Mouse (Mus musculus): ENCODE results near the gene Tgfbrap1. TPM values are rescaled to one million over a fixed set of nuclear protein-coding genes. Genes with fewer than 3 reads are reported as not detected.
"Not testable (repeated sequence)": the region's sequence is repeated elsewhere in the genome, so short reads cannot be mapped to it uniquely, and the experiment has no call there.

The Tgfbrap1 gene
- polyA plus RNA-seq, 1 experiment from 2014 or later: 21.9 TPM

DNA sequence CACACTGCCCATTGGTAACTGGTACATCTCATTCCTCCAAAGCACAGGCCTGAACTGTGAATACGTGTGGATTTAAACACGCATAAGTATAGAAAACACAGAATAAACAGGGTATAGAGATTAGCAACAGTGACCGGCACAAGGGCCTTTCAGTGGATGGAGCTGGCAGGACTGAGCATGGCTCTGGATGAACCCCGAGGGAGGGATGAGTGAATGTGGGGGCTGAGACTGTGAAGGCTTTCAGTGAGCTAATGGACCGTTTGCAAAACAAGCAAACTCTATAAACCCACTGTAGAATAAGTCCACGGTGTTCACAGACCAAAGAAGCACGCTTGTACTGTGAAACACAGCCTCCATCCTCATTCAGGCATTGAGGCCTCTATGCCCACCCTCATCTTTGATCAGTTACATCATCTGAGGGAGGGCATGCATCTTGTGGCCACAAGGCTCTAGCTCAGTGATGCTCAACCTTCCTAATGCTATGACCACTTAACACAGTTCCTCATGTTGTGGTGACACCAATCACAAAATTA is 83.2 kb downstream of the Tgfbrap1 start:
- H3K27ac ChIP-seq (replicated peaks; ENCODE audit: low read depth, low read length); H3K4me1 ChIP-seq (ENCODE audit: control insufficient read depth, insufficient read depth, low read length); H3K36me3 ChIP-seq (ENCODE audit: control insufficient read depth, insufficient read depth, low read length); H3K9ac ChIP-seq (replicated peaks; ENCODE audit: low read length); DNase-seq; H3K4me3 ChIP-seq (replicated peaks; ENCODE audit: low read depth, low read length); H3K9me3 ChIP-seq (ENCODE audit: control insufficient read depth, low read length); ATAC-seq (ENCODE audit: low FRiP score, low TSS enrichment); H3K4me2 ChIP-seq (ENCODE audit: low read length); H3K27me3 ChIP-seq (ENCODE audit: control insufficient read depth, insufficient read depth, low read length): not testable (repeated sequence)
- WGBS: 94% methylated on average over 7 of the region's 7 CpGs

GRCm38 (mm10) chr1:43010461-43010860 is 88.0 kb downstream of the Tgfbrap1 start:
- WGBS: 94% methylated on average over 4 of the region's 4 CpGs
- Histone ChIP-seq H3K4me1 (ENCODE audit: control insufficient read depth, insufficient read depth, low read length) (peaks cover 13% of the 10 kb centered on the region), H3K27ac (replicated peaks; ENCODE audit: low read depth, low read length) (no peak overlapping the region), H3K36me3 (ENCODE audit: control insufficient read depth, insufficient read depth, low read length) (no peaks in the 10 kb centered on the region), H3K9ac (replicated peaks; ENCODE audit: low read length) (no peak overlapping the region), H3K9me3 (ENCODE audit: control insufficient read depth, low read length) (no peaks in the 10 kb centered on the region), H3K4me3 (replicated peaks; ENCODE audit: low read depth, low read length) (no peak overlapping the region), H3K27me3 (ENCODE audit: control insufficient read depth, insufficient read depth, low read length) (0 out of 2 replicates have a peak, but pooled peaks cover 3% of the 10 kb centered on the region), H3K4me2 (ENCODE audit: low read length) (no peak overlapping the region)
- DNase-seq (no peak), ATAC-seq (ENCODE audit: low FRiP score, low TSS enrichment) (no peak)

- peak overlapping the region; percentile 45 for H3K4me2 ChIP-seq (ENCODE audit: low read length)
- H3K9me3 ChIP-seq (ENCODE audit: control insufficient read depth, low read length): no peaks in the 10 kb centered on the region
- no peak for DNase-seq
- peak overlapping the region; percentile 24; the same call in 1 of the 2 replicates for H3K9ac ChIP-seq (replicated peaks; ENCODE audit: low read length)
- WGBS: 71% methylated on average over 4 of the region's 4 CpGs
- peak overlapping the region; percentile 79 for H3K27ac ChIP-seq (replicated peaks; ENCODE audit: low read depth, low read length)
- 0 out of 2 replicates have a peak, but pooled peaks cover 3% of the 10 kb centered on the region for H3K27me3 ChIP-seq (ENCODE audit: control insufficient read depth, insufficient read depth, low read length)
- H3K4me1 ChIP-seq (ENCODE audit: control insufficient read depth, insufficient read depth, low read length): peaks cover 15% of the 10 kb centered on the region
- H3K36me3 ChIP-seq (ENCODE audit: control insufficient read depth, insufficient read depth, low read length): no peaks in the 10 kb centered on the region
- H3K4me3 ChIP-seq (replicated peaks; ENCODE audit: low read depth, low read length): peak overlapping the region; percentile 16; the same call in 1 of the 2 replicates
- no peak for ATAC-seq (ENCODE audit: low FRiP score, low TSS enrichment)
These were observed 91.9 kb downstream of the Tgfbrap1 start for GRCm38 (mm10) chr1:43006524-43006923.

DNA sequence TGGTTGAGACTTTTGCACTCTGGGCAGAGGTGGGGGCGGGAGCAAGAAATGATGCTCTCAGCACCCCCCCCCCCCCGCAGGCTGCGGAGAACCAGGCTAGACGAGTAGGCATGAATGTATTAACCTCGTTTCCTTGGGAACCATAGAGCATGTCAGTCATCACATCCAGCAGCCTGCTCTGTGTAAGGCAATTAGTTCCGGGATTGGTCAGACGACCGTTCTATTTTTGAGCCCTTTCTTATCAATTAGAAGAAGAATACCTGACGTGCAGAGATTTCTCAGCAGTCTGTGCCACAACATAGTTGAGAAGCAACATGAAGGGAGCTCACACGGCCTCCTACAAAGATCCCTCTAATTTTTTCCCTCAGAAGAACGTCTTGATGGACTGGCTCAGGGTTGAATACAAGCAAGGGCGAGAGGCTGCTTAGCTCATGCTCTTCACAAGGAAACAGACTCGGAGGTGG is 92.4 kb downstream of the Tgfbrap1 start:
- 0 out of 2 replicates have a peak, but pooled peaks cover 3% of the 10 kb centered on the region for H3K27me3 ChIP-seq (ENCODE audit: control insufficient read depth, insufficient read depth, low read length)
- H3K4me1 ChIP-seq (ENCODE audit: control insufficient read depth, insufficient read depth, low read length): peaks cover 15% of the 10 kb centered on the region
- peak overlapping the region; percentile 24; the same call in 1 of the 2 replicates for H3K9ac ChIP-seq (replicated peaks; ENCODE audit: low read length)
- WGBS: 7% methylated on average over 13 of the region's 13 CpGs
- peak overlapping the region; percentile 16 for H3K4me3 ChIP-seq (replicated peaks; ENCODE audit: low read depth, low read length)
- H3K36me3 ChIP-seq (ENCODE audit: control insufficient read depth, insufficient read depth, low read length): no peaks in the 10 kb centered on the region
- no peaks in the 10 kb centered on the region for H3K9me3 ChIP-seq (ENCODE audit: control insufficient read depth, low read length)
- H3K4me2 ChIP-seq (ENCODE audit: low read length): peak overlapping the region; percentile 45
- ATAC-seq (ENCODE audit: low FRiP score, low TSS enrichment): peak; percentile 94
- DNase-seq: peak; percentile 84
- H3K27ac ChIP-seq (replicated peaks; ENCODE audit: low read depth, low read length): peak overlapping the region; percentile 79

Small RNA genes within 50 kb of the gene (microRNA-seq; reads per million reads assigned to microRNA genes)
- not detected for gene Gm24001

Other genes starting within 250 kb of the Tgfbrap1 start
- 35.3 and 39.4 TPM in 2 replicates for gene Mrps9, start 247.4 kb downstream of the Tgfbrap1 start, polyA plus RNA-seq (2014; fragmentation: Nextera tagmentation; extraction: Ambion mirVana)
- gene Gpr45, start 145.8 kb downstream of the Tgfbrap1 start, polyA plus RNA-seq (2014; fragmentation: Nextera tagmentation; extraction: Ambion mirVana): 14.2 and 16.0 TPM in 2 replicates
- gene AI597479, start 73 bp upstream of the Tgfbrap1 start, polyA plus RNA-seq (2014; fragmentation: Nextera tagmentation; extraction: Ambion mirVana): 47.6 and 60.1 TPM in 2 replicates
- 17.4 and 18.5 TPM in 2 replicates for gene Fhl2, start 98.3 kb upstream of the Tgfbrap1 start, polyA plus RNA-seq (2014; fragmentation: Nextera tagmentation; extraction: Ambion mirVana)

Measured in midbrain, embryonic 14.5 days (tissue).